Mouse (Mus musculus) kidney, postnatal 36 days (tissue): ENCODE results near the gene Vangl1.
A peak's percentile ranks its signal among the peaks of the same experiment; 100 is the strongest.
"Not testable (repeated sequence)": the region's sequence is repeated elsewhere in the genome, so short reads cannot be mapped to it uniquely, and the experiment has no call there.

Experiments
- DNase-seq, 2 experiments: peaks; one replicate each; pipeline ENCODE4 v3.0.0; 2021 to 2022; ENCODE audit warnings: mixed read lengths in 2 of 2

The Vangl1 gene

DNA sequence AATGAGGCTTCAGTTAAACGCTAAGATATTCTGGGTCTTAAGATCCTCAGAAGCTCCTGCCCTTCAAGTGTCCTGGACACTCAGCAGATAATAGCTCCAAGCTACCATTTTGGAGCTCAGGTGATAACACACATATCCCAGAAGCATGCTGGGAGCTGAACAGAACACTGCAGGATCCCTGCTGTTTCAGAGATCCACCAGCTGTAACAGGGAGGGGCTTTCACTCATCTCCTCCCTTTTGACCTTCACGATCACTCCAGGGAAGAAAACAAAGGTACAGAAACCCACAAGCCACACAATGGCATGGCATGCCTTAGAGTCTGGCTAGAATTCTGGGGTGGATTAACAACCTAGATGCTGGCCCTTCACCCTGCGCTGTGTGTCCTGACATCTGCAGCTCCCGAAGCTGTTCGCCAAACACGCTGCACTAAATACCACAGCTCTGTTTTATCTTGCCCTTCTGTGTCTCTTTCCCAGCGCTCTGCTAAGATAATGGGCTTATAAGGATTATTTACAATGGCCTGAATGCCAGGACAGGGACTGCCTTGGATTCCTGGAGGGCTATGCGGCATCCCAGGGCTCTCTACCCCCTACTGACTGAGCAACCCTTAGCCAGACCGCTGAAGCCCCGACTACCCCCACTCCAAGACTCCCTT, 36.8 kb downstream of the Vangl1 start:
- DNase-seq, result no peak

DNA sequence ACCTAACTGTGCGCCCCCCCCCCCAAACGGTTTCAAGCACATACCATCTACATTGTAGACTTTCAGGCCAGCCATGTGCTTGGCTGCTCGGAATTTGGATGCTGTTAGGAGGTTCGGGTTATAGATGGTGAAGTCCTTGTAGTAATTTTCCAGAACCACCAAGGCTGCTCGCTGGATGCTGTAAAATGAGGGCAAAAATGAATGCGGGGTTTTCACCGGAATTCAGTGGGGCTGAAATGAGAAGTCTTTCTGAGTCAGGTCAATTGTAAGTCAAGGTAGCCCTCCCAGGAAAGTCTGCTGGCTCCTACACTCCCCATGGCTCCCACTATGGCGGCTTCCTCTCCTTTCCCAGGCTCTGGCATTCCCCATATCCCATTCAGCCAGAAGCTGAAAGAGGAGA, 37.7 kb downstream of the Vangl1 start:
- no peak for DNase-seq

DNA sequence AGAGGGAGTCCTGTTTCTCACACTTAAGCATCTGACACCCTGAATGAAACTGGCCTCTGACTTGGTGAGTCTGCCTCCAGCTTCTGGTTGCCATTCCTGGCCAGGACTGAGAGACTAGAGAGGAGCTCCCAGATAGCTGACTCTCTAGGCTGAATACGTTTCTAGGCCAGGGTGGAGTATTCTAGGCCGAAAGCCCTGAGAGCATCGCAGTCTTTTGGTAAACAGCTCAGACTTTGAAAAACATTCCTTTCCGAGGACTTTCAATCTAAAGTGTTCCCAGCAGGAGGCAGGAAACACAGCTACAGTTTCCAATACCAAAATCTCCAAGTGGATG, 38.2 kb downstream of the Vangl1 start:
- DNase-seq, result no peak

DNA sequence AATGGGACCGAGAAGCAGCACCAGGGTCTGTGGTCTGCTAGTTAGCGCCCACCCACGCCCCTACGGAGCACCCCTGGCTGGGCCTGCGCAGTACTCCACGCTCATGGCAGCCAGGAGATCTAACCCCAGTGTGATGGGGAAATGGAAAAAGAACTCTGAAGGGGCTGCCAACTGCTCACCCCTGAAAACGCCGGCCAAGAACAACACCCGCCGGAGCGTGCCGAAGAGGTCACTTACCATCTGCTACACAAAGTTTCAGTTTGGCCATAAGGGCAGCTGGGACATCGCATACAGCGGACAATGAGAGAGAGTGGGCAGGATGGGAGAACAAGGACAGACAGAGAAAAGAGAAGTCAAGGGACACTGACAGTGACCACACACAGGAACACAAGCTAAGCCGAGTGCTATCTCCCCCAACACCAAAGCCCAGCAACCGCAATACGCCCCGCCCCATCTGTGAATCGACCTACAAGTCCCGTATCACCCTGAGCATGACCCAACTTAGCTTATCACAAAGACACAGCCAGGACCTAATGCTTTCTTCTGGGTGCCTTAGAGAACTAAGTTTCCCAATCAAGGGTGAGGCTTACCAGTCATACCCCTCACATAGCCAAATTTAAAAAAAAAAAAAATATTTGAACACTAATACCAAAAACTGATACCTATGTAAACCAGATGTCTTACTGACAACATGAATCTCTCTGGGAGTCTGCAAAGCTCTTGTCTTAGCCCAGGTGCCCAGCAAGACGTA, 38.8 kb downstream of the Vangl1 start:
- DNase-seq, result no peak

DNA sequence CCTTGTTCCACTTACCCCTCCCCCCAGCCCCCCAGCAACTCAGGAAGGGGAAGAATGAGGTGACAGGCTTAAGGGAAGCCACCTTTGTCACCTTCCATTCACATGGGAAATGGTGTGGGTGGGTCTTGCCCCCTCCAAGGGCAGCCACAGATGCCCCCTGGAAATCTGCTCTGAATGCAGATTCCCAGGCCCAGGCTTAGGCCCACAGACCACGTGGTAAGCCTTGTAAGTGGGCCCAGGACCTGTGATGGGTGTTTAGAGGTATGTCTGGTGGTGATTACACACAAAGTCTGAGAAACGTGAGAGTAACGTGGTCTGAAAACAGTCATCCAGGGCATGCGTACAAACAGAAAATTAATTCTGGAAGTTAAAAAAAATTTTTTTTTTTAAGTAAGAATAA, 39.6 kb downstream of the Vangl1 start:
- DNase-seq, result no peak

DNA sequence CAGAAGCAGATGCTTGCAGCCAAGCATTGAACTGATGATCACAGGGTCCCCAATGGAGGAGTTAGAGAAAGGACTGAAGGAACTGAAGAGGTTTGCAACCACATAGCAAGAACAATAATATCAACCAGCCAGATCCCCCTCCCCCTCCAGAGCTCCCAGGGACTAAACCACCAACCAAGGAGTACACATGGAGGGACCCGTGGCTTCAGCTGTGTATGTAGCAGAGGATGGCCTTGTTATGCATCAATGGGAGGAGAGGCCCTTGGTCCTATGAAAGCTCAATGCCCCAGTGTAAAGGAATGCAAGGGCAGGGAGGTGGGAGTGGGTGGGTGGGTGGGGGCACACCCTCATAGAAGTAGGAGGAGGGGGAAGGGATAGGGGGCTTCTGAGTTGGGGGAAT, 40.6 kb downstream of the Vangl1 start:
- DNase-seq, result not testable (repeated sequence)

DNA sequence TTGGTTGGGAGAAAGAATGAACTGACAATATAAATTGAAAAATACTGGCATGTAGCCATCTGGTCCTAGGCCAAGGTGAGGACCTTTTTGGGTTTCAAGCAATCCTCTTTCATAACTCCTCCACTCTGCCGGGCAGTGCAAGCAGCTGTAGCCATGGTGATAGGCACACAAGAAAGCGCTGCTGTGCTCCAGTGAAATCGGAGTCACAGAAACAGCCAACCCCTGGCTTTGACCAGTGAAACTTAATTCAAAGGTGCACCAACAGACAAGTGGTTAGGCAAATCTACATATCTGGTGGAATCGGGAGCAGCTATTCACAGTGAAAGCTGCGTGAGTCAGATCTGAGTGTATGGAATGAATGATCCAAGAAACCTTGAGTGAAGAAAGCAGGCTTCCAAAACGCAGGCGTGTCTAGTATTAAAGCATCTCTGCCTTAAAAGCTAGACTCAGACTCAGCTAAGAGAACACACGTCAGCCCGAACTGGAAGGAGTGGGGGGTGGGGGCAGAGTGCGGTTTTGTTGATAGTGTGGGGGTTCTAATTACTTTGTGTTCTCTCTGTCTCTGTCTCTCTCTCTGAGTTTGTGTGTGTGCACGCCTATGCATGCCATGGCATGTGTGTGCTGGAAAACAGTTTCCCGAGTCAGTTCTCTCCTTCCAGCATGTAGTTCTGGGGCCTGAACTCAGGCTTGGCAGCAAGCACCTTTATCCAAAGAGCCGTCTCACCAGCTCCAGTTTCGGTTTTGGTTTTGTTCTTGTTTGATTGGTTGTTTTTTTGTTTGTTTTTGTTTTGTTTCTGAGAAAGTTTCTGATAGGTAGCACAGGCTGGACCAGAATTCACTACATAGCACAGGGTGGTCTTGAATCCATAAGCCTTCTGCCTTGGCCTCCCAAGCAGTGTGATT, 44.8 kb downstream of the Vangl1 start:
- DNase-seq, result peak; percentile 24 to 26

DNA sequence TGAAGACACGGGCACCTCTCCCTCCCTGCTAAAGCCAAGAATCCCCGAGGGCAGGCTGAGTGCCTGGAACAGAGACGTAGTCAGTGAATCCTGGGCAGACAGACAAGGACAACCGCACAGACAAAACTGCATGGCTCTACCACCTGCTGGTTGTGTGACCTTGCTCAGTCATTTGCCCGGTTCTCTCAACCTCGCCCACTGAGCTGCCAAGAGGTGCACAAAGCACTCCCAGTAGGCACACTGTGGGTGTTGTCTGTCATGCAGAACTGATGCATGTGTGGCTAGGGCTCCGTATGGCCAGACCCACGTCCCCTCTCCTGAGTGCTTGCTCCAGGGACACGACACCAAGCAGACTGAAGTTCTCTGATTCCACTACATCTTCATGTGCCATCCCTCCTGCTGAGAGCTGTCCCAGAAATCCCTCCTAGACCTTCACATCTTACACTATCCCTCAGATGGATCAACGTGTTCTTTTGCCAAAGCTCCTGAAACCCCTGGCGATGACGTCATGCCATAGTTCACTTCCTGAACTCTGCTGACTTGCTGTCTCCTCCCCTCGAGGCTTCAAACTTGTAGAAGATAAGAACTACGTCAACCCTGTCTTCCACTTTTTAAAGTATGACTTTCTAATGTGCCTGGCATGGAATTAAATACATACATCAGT, 45.6 kb downstream of the Vangl1 start:
- no peak for DNase-seq

DNA sequence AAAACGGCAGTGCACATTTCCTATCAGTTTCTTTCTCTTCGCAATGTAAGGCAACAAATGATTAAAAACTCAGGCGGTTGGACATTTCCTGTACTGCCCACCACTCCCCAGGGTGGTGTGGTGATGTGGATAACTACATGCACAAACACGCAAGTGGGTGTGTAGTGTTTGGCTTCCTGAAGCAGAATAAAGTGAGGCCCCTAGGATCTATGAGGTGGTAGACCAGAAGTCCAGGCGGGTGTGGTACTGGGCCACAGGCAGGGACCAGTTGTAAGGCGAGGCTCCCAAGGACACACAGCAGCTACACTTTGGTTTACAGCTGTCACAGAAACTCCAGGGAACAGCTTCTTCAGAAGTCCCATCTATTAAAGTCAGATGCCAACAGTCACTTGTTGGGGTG, 46.8 kb downstream of the Vangl1 start:
- no peak for DNase-seq

DNA sequence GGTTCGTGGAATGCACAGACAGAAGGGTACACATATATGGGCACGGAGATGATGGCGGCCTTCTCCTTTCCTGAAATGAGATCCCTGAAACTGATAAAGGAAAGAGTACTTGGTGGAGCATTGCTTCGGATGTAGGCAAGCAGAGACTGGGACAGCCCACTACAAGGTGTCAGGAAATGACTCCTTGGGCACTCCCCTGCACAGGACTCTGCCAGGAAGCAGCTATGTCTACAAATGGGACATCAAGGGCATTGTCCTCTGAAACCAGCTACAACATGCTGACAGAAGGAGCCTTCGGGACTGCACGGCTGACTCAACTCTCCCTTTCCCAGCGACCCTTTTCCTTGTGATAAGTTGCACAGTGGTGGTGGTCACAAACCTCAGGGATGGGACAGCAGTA, 47.8 kb downstream of the Vangl1 start:
- no peak for DNase-seq

DNA sequence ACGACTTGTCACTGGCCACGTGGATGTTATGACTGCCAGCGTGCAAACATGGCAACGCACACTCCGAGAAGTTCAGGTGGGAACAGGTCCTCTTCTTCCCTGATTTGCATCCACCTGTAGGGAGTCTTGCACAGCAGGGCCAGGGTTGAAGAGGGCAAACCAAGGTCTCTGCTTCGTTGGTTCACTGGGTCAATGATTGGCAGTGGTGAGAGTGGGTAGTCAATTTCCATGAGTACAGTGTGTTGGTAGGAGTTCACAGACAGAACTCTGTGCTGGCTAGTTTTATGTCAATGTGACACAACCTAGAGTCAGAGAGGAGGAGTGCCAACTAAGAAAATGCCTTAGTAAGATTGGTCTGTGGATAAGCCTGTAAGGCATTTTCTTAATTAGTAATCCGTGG, 50.4 kb downstream of the Vangl1 start:
- peak; percentile 42 to 51 for DNase-seq

DNA sequence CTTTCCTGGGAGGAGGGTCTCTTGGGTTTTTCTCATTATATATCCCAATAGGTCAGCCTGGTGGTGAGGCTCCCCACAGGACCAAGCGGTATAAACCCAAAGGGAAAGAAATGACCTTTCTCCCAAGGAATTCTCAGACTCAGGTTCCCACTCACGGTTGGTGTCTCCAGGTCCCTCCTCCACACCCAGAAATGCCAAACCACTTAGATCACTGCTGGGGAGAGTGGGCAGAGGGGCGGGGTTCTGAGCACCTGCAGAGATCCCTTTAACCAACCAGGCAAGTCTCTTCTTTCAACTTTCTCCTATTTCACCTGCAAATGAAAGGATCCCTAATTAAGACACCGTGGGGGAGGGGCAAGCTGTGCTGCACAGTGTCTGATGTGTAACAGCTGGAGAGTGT, 51.6 kb downstream of the Vangl1 start:
- DNase-seq, result peak; percentile 20 to 56

DNA sequence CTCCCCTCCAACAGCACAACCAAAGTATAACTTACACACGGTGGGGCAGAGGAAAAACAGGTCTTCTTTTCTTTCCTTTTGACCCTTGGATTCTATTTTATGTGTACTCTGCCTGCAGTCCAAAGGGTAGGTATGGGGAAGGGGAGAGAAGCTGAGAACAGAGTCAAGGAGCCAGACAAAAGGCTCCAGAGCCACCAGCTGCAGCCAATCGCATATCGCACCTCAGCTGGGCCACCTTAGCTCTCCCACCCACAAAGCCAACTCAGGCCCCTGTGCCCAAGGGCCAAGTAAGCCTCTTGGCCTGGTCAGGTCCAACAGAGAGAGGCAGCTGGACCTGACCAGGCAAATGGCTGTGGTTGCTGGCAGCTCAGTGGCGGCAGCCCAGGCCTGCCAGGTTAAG, 52.0 kb downstream of the Vangl1 start:
- peak in 1 of 2 experiments; percentile 39 for DNase-seq

DNA sequence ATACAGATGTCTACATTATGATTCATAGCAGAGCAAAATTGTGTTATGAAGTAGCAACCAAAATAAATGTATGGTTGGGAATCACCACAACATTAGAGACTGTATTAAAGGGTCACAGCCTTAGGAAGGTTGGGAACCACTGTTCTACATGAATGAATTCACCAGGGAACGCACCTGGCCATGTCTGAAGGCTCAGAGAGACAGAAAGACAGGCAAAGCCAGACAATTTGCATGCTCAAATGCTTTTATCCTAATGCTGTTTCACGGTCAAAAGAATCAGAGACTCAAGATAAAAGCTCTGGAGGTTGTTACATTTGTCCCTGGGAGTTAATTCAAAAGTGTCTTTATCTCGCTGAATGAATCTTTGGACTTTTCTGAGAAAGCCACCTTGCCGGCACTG, 52.6 kb downstream of the Vangl1 start:
- DNase-seq, result no peak

DNA sequence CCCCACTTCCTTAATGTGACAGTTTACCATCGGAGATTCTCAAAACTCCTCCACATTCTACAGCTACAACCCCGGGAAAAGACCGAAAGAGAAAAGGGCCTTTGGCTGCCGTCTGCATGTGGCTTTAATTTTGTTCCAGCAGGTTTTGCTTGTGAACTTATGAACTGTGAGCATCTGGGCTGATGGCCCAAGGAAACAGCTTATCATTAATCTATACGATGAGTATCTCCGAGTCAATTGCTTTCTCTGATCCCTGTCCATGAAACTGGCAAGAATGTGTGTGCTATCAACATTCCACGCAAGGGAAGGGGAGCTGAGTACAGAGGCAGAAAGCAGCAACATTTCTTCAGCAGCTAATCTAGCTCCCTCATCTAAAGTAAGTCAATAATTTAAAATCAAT, 54.6 kb downstream of the Vangl1 start:
- DNase-seq, result no peak

DNA sequence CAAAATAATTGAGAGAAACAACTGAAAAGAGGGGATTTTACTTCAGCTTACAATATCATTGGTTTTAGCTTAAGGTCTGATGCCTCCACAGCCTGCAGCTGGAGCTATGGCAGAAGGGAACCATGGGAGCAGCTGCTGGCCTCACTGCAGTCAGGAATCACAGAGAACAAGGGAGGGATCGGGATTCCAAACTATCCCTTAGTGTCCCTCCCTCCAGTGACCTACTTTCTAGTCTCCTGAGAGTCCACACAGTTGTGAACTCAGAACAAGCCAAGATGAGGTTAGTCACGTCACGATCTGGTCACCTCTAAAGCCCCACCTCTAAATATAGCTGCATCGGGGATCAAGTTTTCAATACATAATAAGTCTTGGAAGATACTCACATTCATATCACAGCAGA, 57.3 kb downstream of the Vangl1 start:
- no peak for DNase-seq

DNA sequence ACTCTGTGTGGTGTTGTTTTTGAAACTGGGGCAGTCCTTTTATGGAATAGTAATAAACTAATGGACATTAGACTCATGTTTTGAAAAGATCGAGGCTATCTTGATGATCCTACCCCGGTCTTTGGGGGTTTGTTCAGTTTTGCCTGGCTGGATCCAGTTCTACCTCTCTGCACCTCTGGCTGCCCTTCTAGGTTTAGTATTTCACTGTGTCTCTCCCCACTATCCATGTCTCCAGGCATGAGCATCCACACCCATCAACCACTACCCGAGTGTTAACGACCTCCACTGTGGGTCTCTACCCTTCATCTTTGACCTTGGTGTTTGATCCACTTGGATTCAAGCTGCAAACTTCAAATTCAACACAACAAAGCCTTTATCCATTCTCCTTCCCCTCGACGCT, 58.1 kb downstream of the Vangl1 start:
- DNase-seq, result no peak

DNA sequence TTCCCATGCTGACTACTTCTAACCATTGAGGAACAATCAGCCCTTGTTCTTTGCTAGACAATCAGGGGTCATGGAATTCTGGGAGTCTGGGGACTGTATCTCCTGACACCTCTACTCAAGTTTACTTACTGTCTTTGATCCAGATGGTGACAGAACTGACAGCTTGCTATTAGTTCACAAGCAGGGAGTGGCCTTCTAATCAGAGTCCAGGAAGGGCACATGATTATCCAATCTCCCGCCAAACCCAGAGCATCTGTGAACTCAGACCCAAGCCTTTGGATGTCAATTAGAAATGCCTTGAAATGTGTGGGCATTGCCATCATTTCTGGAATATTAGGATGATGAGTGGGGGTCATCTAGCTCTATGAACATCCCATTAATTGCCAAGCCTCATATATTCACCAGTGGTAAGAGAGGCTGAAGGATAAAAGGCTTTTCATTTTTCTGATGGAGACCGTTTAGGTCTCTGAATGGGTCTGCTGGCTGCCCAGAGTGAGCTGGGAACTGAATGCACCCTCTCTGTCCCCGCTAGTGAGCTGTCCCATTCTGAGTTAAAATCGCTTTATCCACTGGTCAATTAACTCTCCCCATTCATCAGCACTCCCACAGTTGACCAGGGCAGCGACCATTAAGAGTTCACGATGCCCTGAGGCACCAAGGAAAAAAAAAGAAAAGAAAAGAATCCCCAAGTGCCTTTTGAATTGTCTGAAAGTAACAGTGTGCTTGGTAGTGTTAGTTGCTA, 58.7 kb downstream of the Vangl1 start:
- no peak for DNase-seq

DNA sequence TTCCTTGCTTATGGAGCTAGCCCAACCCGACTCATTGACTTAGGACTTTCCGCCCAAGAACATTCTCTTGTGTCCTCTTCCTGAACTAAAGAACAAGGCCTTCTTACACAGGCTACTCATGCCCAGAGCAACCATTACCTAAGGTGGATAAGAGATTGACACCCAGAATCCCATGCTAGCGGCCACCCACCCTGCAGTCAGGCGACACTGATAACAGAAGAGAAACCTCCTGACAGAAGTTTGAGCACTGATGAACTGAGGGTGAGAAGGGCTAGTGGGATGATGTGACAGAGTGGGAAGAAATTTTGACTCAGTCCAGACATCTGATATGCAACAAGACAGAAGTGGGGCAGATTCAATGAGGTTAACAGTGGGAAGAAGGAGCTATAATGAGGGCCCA, 60.1 kb downstream of the Vangl1 start:
- no peak for DNase-seq

DNA sequence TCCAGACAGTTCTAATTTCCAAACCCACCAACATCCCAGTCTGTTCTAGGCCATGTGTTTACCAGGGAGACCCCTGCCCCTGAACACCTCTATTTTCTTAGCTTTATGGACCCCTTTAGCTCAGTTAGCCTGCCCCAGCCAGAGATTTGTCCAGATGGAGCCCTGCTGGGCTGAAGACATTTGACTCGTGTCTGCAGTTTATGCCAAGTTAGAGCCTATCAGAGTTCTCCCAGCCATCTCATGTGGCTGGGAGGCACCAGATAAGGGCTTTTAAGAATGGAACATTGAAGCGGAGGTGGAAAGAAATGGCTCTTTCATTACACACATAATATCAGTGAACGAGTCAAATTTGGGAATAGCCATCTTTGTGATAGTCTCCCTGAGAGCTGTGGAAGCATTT, 61.0 kb downstream of the Vangl1 start:
- no peak for DNase-seq

DNA sequence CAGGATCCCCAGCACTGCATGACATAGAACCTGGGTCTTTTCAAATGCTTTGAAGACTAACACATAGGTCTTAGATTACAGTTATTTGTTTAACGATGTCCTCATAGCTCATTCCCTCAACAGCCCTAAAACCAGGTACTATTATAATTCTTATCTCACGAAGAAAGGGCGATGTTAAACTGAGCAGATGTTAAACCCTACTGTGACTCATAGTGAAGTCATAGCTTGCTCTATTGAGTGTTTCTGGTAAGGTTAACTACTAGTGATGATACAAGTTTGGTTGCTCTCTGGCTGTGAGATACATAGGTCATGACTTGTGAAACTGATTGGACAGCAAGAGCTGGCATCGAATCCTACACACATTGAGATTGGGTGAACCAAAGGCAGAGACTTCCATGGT, 61.5 kb downstream of the Vangl1 start:
- no peak for DNase-seq

DNA sequence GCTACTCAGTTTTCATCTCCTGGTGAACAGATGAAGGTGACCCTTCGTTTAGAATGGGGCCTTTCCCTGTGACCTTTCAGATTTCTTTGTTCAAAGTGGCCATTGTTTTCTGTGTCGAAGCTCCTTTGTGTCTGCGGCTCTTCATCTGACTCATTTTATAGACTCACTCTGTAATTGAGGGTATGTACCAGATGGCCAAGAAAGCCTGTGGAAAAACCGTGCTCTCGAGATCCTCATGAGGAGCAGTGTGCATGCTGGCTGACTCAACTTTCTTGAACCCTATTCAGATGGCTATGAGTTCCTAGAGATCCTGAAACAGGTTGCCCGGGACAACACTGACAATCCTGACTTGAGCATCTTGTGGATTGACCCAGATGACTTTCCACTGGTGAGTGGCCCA, 62.6 kb downstream of the Vangl1 start:
- DNase-seq, result no peak

DNA sequence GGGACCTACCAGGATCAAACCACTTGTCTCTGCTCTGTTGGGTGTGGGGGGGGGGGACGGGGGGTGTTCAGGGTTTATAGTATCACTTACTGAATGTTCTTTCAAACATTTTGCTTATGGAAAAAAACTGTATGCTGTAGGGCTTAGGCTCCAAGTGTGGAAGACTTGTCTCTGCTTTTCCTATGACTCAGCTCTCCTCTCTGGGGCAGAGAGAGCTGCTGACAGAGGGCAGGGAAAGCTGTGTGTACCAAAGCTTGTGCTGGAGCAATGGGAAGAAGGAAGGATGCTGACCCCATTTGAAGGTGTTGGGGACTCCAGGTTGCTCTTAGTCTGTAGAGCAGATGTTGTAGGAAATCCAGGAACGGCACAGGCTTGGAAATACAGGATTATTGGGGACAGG, 63.0 kb downstream of the Vangl1 start:
- no peak for DNase-seq
